Mouse (Mus musculus): ENCODE data around the gene Ube2h. TPM values are rescaled to one million over a fixed set of nuclear protein-coding genes. Genes with fewer than 3 reads are reported as not detected.
A peak's percentile ranks its signal among the peaks of the same experiment; 100 is the strongest.
"Not testable (repeated sequence)": the region's sequence is repeated elsewhere in the genome, so short reads cannot be mapped to it uniquely, and the experiment has no call there.

Ube2h gene
- polyA plus RNA-seq, 1 experiment = 69.7 TPM

- peak in 1 of 2 experiments; percentile 17 for DNase-seq (ENCODE audit: low read depth in 1 of 2, low spot score in 2 of 2)
- no peak for TF ChIP-seq CTCF (IDR thresholded peaks at IDR 0.05; ENCODE audit: extremely low read depth, insufficient read depth, insufficient read length, insufficient replicate concordance)
- TF ChIP-seq POLR2A (IDR thresholded peaks at IDR 0.05; ENCODE audit: low read depth, low read length) = no peak
- WGBS = 31% methylated on average over 1 of the region's 1 CpGs
- no peaks in the 10 kb centered on the region for H3K4me1 ChIP-seq (ENCODE audit: control insufficient read depth, insufficient read depth, insufficient read length)
- H3K27ac ChIP-seq (ENCODE audit: insufficient read depth, low read length) = no peak overlapping the region
- no peaks in the 10 kb centered on the region for H3K27me3 ChIP-seq (ENCODE audit: control insufficient read depth, insufficient read depth, low read length)
- H3K4me3 ChIP-seq (ENCODE audit: extremely low read depth, insufficient read depth, insufficient read length) = no peak overlapping the region
- H3K36me3 ChIP-seq (ENCODE audit: control insufficient read depth, insufficient read depth, low read length) = no peaks in the 10 kb centered on the region
Observed at GRCm38 (mm10) chr6:30312006-30312405, 7.7 kb upstream of the Ube2h start.

- TF ChIP-seq POLR2A (IDR thresholded peaks at IDR 0.05; ENCODE audit: low read depth, low read length) (no peak), CTCF (IDR thresholded peaks at IDR 0.05; ENCODE audit: extremely low read depth, insufficient read depth, insufficient read length, insufficient replicate concordance) (no peak)
- 89% methylated on average over 4 of the region's 4 CpGs for WGBS
- H3K36me3 ChIP-seq (ENCODE audit: control insufficient read depth, insufficient read depth, low read length) = no peaks in the 10 kb centered on the region
- no peak overlapping the region for H3K4me3 ChIP-seq (ENCODE audit: extremely low read depth, insufficient read depth, insufficient read length)
- no peaks in the 10 kb centered on the region; the same call in 1 of the 2 replicates for H3K4me1 ChIP-seq (ENCODE audit: control insufficient read depth, insufficient read depth, insufficient read length)
- no peak for DNase-seq (ENCODE audit: low read depth in 1 of 2, low spot score in 2 of 2)
- H3K27ac ChIP-seq (ENCODE audit: insufficient read depth, low read length) = no peak overlapping the region
- H3K27me3 ChIP-seq (ENCODE audit: control insufficient read depth, insufficient read depth, low read length) = no peaks in the 10 kb centered on the region
Observed at GRCm38 (mm10) chr6:30308751-30309150, 4.4 kb upstream of the Ube2h start.

GRCm38 (mm10) chr6:30307691-30308090 is 3.4 kb upstream of the Ube2h start:
- no peaks in the 10 kb centered on the region; the same call in 1 of the 2 replicates for H3K4me1 ChIP-seq (ENCODE audit: control insufficient read depth, insufficient read depth, insufficient read length)
- no peak overlapping the region for H3K4me3 ChIP-seq (ENCODE audit: extremely low read depth, insufficient read depth, insufficient read length)
- no peak overlapping the region for H3K27ac ChIP-seq (ENCODE audit: insufficient read depth, low read length)
- H3K27me3 ChIP-seq (ENCODE audit: control insufficient read depth, insufficient read depth, low read length) = no peaks in the 10 kb centered on the region
- H3K36me3 ChIP-seq (ENCODE audit: control insufficient read depth, insufficient read depth, low read length) = no peaks in the 10 kb centered on the region
- WGBS = 62% methylated on average over 9 of the region's 9 CpGs
- TF ChIP-seq CTCF (IDR thresholded peaks at IDR 0.05; ENCODE audit: extremely low read depth, insufficient read depth, insufficient read length, insufficient replicate concordance) = no peak
- TF ChIP-seq POLR2A (IDR thresholded peaks at IDR 0.05; ENCODE audit: low read depth, low read length) = no peak
- DNase-seq (ENCODE audit: low read depth in 1 of 2, low spot score in 2 of 2) = no peak

- H3K27ac ChIP-seq (ENCODE audit: insufficient read depth, low read length) = peak overlapping the region; percentile 87
- WGBS = under 1% methylated on average over 39 of the region's 66 CpGs
- not testable (repeated sequence) for H3K4me1 ChIP-seq (ENCODE audit: control insufficient read depth, insufficient read depth, insufficient read length); H3K27me3 ChIP-seq (ENCODE audit: control insufficient read depth, insufficient read depth, low read length); H3K36me3 ChIP-seq (ENCODE audit: control insufficient read depth, insufficient read depth, low read length)
- peak in 1 of 2 experiments; percentile 32 for DNase-seq (ENCODE audit: low read depth in 1 of 2, low spot score in 2 of 2)
- H3K4me3 ChIP-seq (ENCODE audit: extremely low read depth, insufficient read depth, insufficient read length) = peak overlapping the region; percentile 84
Observed at GRCm38 (mm10) chr6:30303771-30304398, 454 bp downstream of the Ube2h start.

- peaks cover 9% of the 10 kb centered on the region for H3K4me1 ChIP-seq (ENCODE audit: control insufficient read depth, insufficient read depth, insufficient read length)
- H3K4me3 ChIP-seq (ENCODE audit: extremely low read depth, insufficient read depth, insufficient read length) = peak overlapping the region; percentile 84
- TF ChIP-seq POLR2A (IDR thresholded peaks at IDR 0.05; ENCODE audit: low read depth, low read length) (no peak), CTCF (IDR thresholded peaks at IDR 0.05; ENCODE audit: extremely low read depth, insufficient read depth, insufficient read length, insufficient replicate concordance) (no peak)
- no peaks in the 10 kb centered on the region; the same call in 1 of the 2 replicates for H3K36me3 ChIP-seq (ENCODE audit: control insufficient read depth, insufficient read depth, low read length)
- peak overlapping the region; percentile 87 for H3K27ac ChIP-seq (ENCODE audit: insufficient read depth, low read length)
- 1% methylated on average over 11 of the region's 11 CpGs for WGBS
- H3K27me3 ChIP-seq (ENCODE audit: control insufficient read depth, insufficient read depth, low read length) = no peaks in the 10 kb centered on the region
- DNase-seq (ENCODE audit: low read depth in 1 of 2, low spot score in 2 of 2) = peak in 1 of 2 experiments; percentile 67
Observed at GRCm38 (mm10) chr6:30302781-30303631, 1.3 kb downstream of the Ube2h start.

- H3K4me1 ChIP-seq (ENCODE audit: control insufficient read depth, insufficient read depth, insufficient read length) = peaks cover 9% of the 10 kb centered on the region
- no peaks in the 10 kb centered on the region for H3K27me3 ChIP-seq (ENCODE audit: control insufficient read depth, insufficient read depth, low read length)
- no peaks in the 10 kb centered on the region; the same call in 1 of the 2 replicates for H3K36me3 ChIP-seq (ENCODE audit: control insufficient read depth, insufficient read depth, low read length)
- peak overlapping the region; percentile 45 for H3K4me3 ChIP-seq (ENCODE audit: extremely low read depth, insufficient read depth, insufficient read length)
- no peak overlapping the region; the same call in 1 of the 2 replicates for H3K27ac ChIP-seq (ENCODE audit: insufficient read depth, low read length)
- 50% methylated on average over 4 of the region's 4 CpGs for WGBS
- DNase-seq (ENCODE audit: low read depth in 1 of 2, low spot score in 2 of 2) = no peak
- TF ChIP-seq POLR2A (IDR thresholded peaks at IDR 0.05; ENCODE audit: low read depth, low read length) = no peak
- TF ChIP-seq CTCF (IDR thresholded peaks at IDR 0.05; ENCODE audit: extremely low read depth, insufficient read depth, insufficient read length, insufficient replicate concordance) = no peak
Observed at GRCm38 (mm10) chr6:30302156-30302555, 2.2 kb downstream of the Ube2h start.

GRCm38 (mm10) chr6:30300901-30301300 is 3.4 kb downstream of the Ube2h start:
- H3K4me3 ChIP-seq (ENCODE audit: extremely low read depth, insufficient read depth, insufficient read length) = peak overlapping the region; percentile 45
- H3K36me3 ChIP-seq (ENCODE audit: control insufficient read depth, insufficient read depth, low read length) = no peaks in the 10 kb centered on the region; the same call in 1 of the 2 replicates
- TF ChIP-seq POLR2A (IDR thresholded peaks at IDR 0.05; ENCODE audit: low read depth, low read length) (no peak), CTCF (IDR thresholded peaks at IDR 0.05; ENCODE audit: extremely low read depth, insufficient read depth, insufficient read length, insufficient replicate concordance) (no peak)
- H3K4me1 ChIP-seq (ENCODE audit: control insufficient read depth, insufficient read depth, insufficient read length) = peaks cover 9% of the 10 kb centered on the region
- H3K27ac ChIP-seq (ENCODE audit: insufficient read depth, low read length) = peak overlapping the region; percentile 90
- no peak for DNase-seq (ENCODE audit: low read depth in 1 of 2, low spot score in 2 of 2)
- 53% methylated on average over 7 of the region's 7 CpGs for WGBS
- no peaks in the 10 kb centered on the region for H3K27me3 ChIP-seq (ENCODE audit: control insufficient read depth, insufficient read depth, low read length)

All from spleen, adult 2 months (tissue).